Mouse (Mus musculus): ENCODE measurements at regions not wholly inside any gene's neighbourhood (a gene's known extent, or its start where the extent isn't known, plus 50 kb on each side); places are given as distances from the start of the nearest gene placed in this dataset.
"Not testable (repeated sequence)": the region's sequence is repeated elsewhere in the genome, so short reads cannot be mapped to it uniquely, and the experiment has no call there.

- DNase-seq (ENCODE audit: low spot score in 2 of 2) = no peak
Observed at GRCm38 (mm10) chr7:113010150-113010549, 56.4 kb downstream of the Rassf10 start.

GRCm38 (mm10) chr7:113017092-113017755, 63.5 kb downstream of the Rassf10 start:
- no peak for DNase-seq (ENCODE audit: low spot score in 2 of 2)

GRCm38 (mm10) chr7:113021412-113021811, 67.7 kb downstream of the Rassf10 start:
- no peak for DNase-seq (ENCODE audit: low spot score in 2 of 2)

GRCm38 (mm10) chr7:113022516-113022915, 68.8 kb downstream of the Rassf10 start:
- DNase-seq (ENCODE audit: low spot score in 2 of 2) = no peak

- DNase-seq (ENCODE audit: low spot score in 2 of 2) = no peak
Observed at GRCm38 (mm10) chr7:113025758-113026157, 72.0 kb downstream of the Rassf10 start.

GRCm38 (mm10) chr7:113026290-113027075, 72.7 kb downstream of the Rassf10 start:
- DNase-seq (ENCODE audit: low spot score in 2 of 2) = no peak

- no peak for DNase-seq (ENCODE audit: low spot score in 2 of 2)
Observed at GRCm38 (mm10) chr7:113027125-113027801, 73.5 kb downstream of the Rassf10 start.

GRCm38 (mm10) chr7:113030053-113030752, 76.4 kb downstream of the Rassf10 start:
- no peak for DNase-seq (ENCODE audit: low spot score in 2 of 2)

GRCm38 (mm10) chr7:113035751-113036150, 82.0 kb downstream of the Rassf10 start:
- no peak for DNase-seq (ENCODE audit: low spot score in 2 of 2)

GRCm38 (mm10) chr7:113037825-113038613, 84.3 kb downstream of the Rassf10 start:
- no peak for DNase-seq (ENCODE audit: low spot score in 2 of 2)

- no peak for DNase-seq (ENCODE audit: low spot score in 2 of 2)
Observed at GRCm38 (mm10) chr7:113038906-113039671, 85.3 kb downstream of the Rassf10 start.

- not testable (repeated sequence) for DNase-seq (ENCODE audit: low spot score in 2 of 2)
Observed at GRCm38 (mm10) chr7:113045613-113046159, 91.9 kb downstream of the Rassf10 start.

- no peak for DNase-seq (ENCODE audit: low spot score in 2 of 2)
Observed at GRCm38 (mm10) chr7:113046406-113046805, 92.6 kb downstream of the Rassf10 start.

- DNase-seq (ENCODE audit: low spot score in 2 of 2) = no peak
Observed at GRCm38 (mm10) chr7:113047583-113047982, 93.8 kb downstream of the Rassf10 start.

- no peak for DNase-seq (ENCODE audit: low spot score in 2 of 2)
Observed at GRCm38 (mm10) chr7:113048097-113048795, 94.5 kb downstream of the Rassf10 start.

- DNase-seq (ENCODE audit: low spot score in 2 of 2) = no peak
Observed at GRCm38 (mm10) chr7:113049440-113049839, 95.7 kb downstream of the Rassf10 start.

- DNase-seq (ENCODE audit: low spot score in 2 of 2) = no peak
Observed at GRCm38 (mm10) chr7:113052952-113053351, 99.2 kb downstream of the Rassf10 start.

GRCm38 (mm10) chr7:113056421-113056820, 102.7 kb downstream of the Rassf10 start:
- no peak for DNase-seq (ENCODE audit: low spot score in 2 of 2)

Measured in left cerebral cortex, adult 18-20 months (tissue).